Mouse (Mus musculus) erythroid progenitor cell, adult 5-6 weeks (primary cell): ENCODE results near the gene Col9a1. TPM values are rescaled to one million over a fixed set of nuclear protein-coding genes. Genes with fewer than 3 reads are reported as not detected.

Experiments
- ATAC-seq: replicated peaks from 2 replicates; pipeline ENCODE4 v1.8.0; 2016; ENCODE audit warnings: moderate number of reproducible peaks, mild to moderate bottlenecking, moderate TSS enrichment, inconsistent platforms; ENCODE audit not compliant: poor library complexity, low FRiP score, severe bottlenecking
- total RNA-seq, 2 experiments: library from RNA; stranded (forward) in 1 of 2; stranded (reverse) in 1 of 2; fragments of 150-400 nt in 1 of 2; fragments of 186-747, 209-891 nt in 1 of 2; gene quantifications; 2 replicates each; pipeline versions ENCODE4 v1.2.3 to v1.2.4; 2015 to 2017; ENCODE audit warnings: low replicate concordance in 2 of 2

Col9a1 gene
- total RNA-seq, 2 experiments from 2014 or later = not detected

DNA sequence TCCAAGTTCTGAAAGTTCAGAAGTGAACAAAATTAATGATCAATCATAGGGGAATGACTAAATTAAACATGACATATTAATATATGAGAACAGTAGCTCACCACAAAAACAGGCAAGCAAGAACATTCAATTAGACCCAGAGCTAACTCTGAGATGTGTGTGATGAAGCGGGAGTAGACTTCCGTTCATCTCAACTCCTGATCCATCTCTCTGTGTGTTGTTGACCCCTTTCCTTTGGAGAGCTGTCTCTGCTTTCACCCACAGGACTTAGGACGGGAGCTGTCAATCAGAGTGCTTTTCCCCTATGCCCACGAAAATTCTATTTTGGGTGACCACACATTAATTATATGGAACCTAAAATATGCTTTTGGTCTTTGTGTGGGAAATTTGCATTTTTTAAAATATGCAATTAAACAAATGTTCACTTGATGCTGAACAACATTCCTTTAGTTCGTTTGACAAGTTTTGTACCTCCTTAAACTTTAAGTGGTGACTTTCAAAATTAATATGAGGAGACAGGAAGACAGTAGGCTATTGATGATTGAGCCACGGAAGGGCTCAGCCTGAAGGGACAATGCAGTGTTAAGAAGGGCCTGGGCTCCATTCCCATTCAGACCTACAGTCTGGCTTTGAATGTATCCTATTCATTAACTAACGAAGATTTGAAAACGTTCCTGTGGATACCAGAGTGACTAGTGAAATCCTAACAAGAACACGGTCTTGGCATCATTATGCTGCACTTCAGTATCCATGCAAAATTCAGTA lies 34.4 kb downstream of the Col9a1 start:
- no peak for ATAC-seq

- no peak for ATAC-seq
Measured at GRCm38 (mm10) chr1:24219041-24219440, 41.6 kb downstream of the Col9a1 start.

DNA sequence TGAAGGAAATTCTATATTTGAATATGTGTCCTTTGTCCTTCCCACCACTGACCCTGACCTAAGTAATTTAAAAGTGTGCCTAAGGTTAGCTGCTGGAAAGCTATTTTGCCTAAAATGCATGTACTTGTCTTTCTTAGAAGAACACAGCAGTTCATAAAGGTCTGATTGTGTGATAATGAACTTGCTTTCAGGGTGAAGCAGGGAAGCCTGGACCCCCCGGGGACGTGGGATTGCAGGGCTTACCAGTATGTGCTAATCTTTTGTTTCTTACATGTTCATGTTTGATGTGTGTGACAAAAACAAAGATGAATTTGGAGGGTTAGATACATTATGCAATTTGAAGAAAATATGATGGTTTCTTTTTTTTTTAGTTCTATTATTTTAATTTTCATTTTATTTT lies 44.8 kb downstream of the Col9a1 start:
- no peak for ATAC-seq

- no peak for ATAC-seq
Measured at GRCm38 (mm10) chr1:24222981-24223612, 45.7 kb downstream of the Col9a1 start.

GRCm38 (mm10) chr1:24225825-24226526 lies 48.6 kb downstream of the Col9a1 start:
- ATAC-seq = no peak

- no peak for ATAC-seq
Measured at GRCm38 (mm10) chr1:24226941-24227711, 49.7 kb downstream of the Col9a1 start.

DNA sequence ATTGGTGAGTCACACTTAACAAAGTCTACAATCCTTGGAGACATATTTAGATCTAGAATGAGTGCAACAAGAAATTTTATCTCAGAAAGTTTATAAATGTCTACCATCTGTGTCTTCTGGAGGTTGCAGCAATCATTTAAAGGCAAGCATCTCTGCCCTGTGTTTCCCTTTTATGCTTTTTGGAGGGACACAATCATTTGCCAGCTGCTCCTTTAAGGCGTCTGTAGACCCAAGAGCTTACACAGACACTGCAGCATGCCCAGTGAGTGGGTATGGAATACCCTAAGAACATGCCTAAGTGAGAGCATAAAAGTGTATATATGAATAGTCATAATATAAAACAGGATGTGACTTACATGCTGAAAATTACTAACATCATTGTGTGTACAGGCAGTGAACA lies 52.1 kb downstream of the Col9a1 start:
- ATAC-seq = no peak

- ATAC-seq = no peak
Measured at GRCm38 (mm10) chr1:24230428-24230827, 53.0 kb downstream of the Col9a1 start.

DNA sequence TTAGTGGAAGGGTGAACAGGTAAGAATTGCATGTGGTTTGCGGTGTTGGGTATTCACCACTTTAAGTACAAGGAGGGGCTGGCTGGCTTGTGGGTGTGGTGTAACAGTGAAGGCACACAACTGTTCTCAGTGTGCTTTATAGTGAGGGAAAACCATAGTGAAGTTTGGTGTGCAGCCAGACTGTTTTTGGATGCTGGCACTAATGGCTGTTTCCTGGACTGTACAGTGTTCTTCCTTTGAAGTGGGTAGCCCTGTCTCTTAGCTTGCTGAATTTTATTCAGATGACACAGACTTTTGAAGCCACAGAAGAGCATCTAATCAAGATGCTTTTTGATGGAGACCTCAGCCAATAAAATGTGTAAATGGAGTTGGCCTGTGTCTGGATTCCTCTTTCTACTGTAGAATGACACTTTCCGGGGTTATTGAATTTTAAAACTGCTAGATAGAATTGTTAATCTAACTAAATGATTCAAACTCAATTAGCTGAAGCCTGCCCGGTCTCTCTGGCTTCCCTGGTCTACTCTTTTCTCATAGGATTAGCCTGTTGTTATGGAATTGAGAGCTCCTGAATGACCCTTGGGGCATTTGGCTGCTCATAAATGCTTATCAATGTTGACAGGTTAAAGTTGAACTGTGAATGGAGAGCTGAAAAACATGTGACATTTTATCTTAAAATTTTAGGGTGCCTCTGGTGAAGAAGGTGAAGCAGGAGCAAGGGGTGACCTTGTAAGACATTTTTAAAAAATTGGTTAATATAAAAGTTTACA lies 54.3 kb downstream of the Col9a1 start:
- ATAC-seq = no peak

GRCm38 (mm10) chr1:24236330-24236729 lies 58.9 kb downstream of the Col9a1 start:
- no peak for ATAC-seq

DNA sequence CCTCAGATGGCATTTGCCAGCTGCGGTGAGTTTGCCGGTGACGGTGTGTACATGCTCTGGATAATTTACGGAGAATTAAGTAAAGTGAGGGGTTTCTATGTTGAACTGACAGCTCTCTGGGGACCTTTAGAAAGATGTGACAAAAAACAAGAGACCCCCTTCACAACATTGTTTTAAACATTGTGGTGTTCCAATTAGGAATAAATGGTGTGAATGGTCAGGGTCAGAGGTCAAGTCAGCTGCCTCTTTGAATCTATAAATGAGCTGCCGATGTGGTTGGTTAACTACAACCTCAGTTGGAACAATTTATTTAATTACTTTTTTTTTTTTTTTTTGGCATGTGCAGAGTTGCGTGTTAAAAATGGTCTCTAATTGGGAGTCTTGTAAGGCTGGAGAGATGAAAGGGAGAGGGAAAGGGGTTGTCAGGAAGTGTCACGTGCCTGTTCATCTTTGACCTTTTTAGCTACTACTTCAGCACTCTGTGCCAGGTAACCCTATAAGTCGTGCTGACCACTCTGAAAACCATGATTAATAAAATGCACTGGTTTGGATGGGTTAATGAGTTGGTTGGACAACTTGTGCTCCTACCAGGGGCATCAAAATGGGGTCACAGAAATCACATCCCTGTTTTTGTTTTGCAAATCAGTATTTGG lies 62.8 kb downstream of the Col9a1 start:
- no peak for ATAC-seq

DNA sequence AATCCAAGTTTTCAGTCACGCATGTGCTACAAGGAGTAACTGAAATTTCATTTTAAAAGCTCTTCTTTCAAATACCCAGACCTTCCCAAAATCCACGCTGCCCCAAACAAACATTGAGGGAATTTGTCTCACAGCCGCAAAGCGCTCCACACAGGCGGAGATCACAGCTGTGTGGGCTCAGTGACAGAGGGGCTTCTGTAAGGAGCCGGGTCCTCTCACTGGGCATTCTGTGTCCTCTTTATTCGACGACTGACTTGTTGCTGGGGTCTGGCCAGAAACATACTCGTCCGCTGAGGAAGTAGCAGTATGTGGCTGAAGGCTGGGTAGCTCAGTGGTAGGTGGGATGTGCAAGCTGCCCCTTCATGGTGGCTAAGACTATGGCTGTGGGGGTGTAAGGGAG lies 67.5 kb downstream of the Col9a1 start:
- no peak for ATAC-seq

GRCm38 (mm10) chr1:24245700-24246375 lies 68.4 kb downstream of the Col9a1 start:
- ATAC-seq = no peak

DNA sequence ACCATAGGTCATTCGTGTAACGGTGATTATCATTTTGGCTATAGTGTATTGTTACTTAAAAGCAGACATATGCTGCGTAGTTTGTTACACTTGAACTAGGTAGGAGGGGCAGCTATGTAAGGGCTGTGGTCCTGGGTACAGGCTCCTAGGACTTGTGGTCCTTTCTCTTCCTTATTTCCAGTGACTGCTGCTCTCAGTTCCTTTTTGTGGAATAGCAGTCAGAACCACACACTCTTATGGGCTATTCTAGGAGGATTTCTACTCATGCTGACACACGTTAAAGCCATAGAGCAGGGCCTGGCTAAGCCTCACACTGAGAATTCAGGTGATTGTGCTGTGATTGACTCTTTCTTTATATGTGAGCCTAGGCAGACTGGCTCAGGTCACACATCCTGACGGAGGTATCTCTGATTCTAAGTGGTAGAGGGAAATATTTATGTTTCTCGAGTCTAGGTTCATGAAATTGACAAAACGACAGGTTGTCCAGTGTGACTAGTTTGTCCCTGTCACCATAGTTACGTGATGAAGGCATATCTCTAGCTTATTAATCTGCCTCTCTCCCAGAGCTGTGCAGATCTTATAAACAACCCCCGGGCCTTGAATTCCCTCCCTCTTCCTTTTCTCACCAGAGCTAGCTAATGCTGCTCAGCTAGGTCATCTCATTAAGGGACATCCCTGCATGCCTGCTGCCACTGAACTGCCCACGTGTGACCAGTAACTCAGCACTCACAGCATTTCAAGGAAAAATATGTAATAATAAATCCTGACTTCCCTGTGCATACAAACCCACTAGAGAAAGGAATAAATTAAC lies 71.1 kb downstream of the Col9a1 start:
- no peak for ATAC-seq

DNA sequence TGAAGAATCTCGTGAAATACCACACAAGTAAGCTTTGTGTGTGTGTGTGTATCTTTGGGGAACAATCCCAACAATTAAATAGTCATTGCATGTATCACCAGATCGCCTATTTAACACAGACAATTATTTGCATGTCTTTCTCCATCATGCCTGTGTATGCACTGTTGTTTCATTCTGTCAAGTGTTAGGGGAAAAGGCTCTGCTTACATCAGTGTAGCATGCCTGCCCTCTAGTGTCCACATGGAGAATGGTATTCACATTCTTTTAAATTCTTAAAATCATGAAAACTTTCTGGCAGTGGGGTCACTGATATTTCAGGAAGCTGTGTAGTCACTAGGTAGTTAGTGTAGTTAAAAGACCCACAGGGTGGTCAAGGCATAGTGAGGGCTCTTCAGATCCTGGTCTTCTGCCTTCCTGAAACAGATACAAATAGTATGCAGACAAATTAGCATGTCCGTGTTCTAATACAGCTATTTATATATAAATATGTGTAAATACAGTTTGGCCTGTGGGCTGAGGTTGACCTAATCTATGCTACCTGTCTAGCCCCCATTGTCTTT lies 71.8 kb downstream of the Col9a1 start:
- ATAC-seq = no peak

GRCm38 (mm10) chr1:24257961-24258360 lies 80.6 kb downstream of the Col9a1 start:
- no peak for ATAC-seq

- no peak for ATAC-seq
Measured at GRCm38 (mm10) chr1:24259419-24259818, 82.0 kb downstream of the Col9a1 start.
